Mouse (Mus musculus): ENCODE data around the gene Map4k3. TPM values are rescaled to one million over a fixed set of nuclear protein-coding genes. Genes with fewer than 3 reads are reported as not detected.
"Not testable (repeated sequence)": the region's sequence is repeated elsewhere in the genome, so short reads cannot be mapped to it uniquely, and the experiment has no call there.

The Map4k3 gene
- total RNA-seq, 2 experiments from 2014 or later: 48.7 to 57.6 TPM

- not testable (repeated sequence) for DNase-seq (ENCODE audit: low spot score in 2 of 2)
Observed at GRCm38 (mm10) chr17:80730283-80730682, 2.0 kb upstream of the Map4k3 start.

- no peak for DNase-seq (ENCODE audit: low spot score in 2 of 2)
Observed at GRCm38 (mm10) chr17:80729825-80730224, 1.5 kb upstream of the Map4k3 start.

GRCm38 (mm10) chr17:80729080-80729749, 930 bp upstream of the Map4k3 start:
- DNase-seq (ENCODE audit: low spot score in 2 of 2): no peak

GRCm38 (mm10) chr17:80727341-80727951, 839 bp downstream of the Map4k3 start:
- DNase-seq (ENCODE audit: low spot score in 2 of 2): peak; percentile 26 to 42

GRCm38 (mm10) chr17:80726821-80727220, 1.5 kb downstream of the Map4k3 start:
- no peak for DNase-seq (ENCODE audit: low spot score in 2 of 2)

- no peak for DNase-seq (ENCODE audit: low spot score in 2 of 2)
Observed at GRCm38 (mm10) chr17:80723092-80723491, 5.2 kb downstream of the Map4k3 start.

GRCm38 (mm10) chr17:80721670-80722069, 6.6 kb downstream of the Map4k3 start:
- DNase-seq (ENCODE audit: low spot score in 2 of 2): no peak

GRCm38 (mm10) chr17:80719309-80719708, 9.0 kb downstream of the Map4k3 start:
- DNase-seq (ENCODE audit: low spot score in 2 of 2): no peak

GRCm38 (mm10) chr17:80718243-80718642, 10.0 kb downstream of the Map4k3 start:
- DNase-seq (ENCODE audit: low spot score in 2 of 2): no peak

GRCm38 (mm10) chr17:80713588-80713987, 14.7 kb downstream of the Map4k3 start:
- DNase-seq (ENCODE audit: low spot score in 2 of 2): no peak

- DNase-seq (ENCODE audit: low spot score in 2 of 2): no peak
Observed at GRCm38 (mm10) chr17:80709921-80710838, 18.1 kb downstream of the Map4k3 start.

GRCm38 (mm10) chr17:80708803-80709202, 19.5 kb downstream of the Map4k3 start:
- no peak for DNase-seq (ENCODE audit: low spot score in 2 of 2)

- no peak for DNase-seq (ENCODE audit: low spot score in 2 of 2)
Observed at GRCm38 (mm10) chr17:80707176-80707575, 21.1 kb downstream of the Map4k3 start.

GRCm38 (mm10) chr17:80706608-80707007, 21.7 kb downstream of the Map4k3 start:
- DNase-seq (ENCODE audit: low spot score in 2 of 2): no peak

- DNase-seq (ENCODE audit: low spot score in 2 of 2): no peak
Observed at GRCm38 (mm10) chr17:80701687-80702086, 26.6 kb downstream of the Map4k3 start.

- DNase-seq (ENCODE audit: low spot score in 2 of 2): no peak
Observed at GRCm38 (mm10) chr17:80698930-80699329, 29.4 kb downstream of the Map4k3 start.

- DNase-seq (ENCODE audit: low spot score in 2 of 2): no peak
Observed at GRCm38 (mm10) chr17:80698191-80698901, 29.9 kb downstream of the Map4k3 start.

GRCm38 (mm10) chr17:80696956-80697355, 31.3 kb downstream of the Map4k3 start:
- no peak for DNase-seq (ENCODE audit: low spot score in 2 of 2)

- DNase-seq (ENCODE audit: low spot score in 2 of 2): no peak
Observed at GRCm38 (mm10) chr17:80696210-80696609, 32.1 kb downstream of the Map4k3 start.

- no peak for DNase-seq (ENCODE audit: low spot score in 2 of 2)
Observed at GRCm38 (mm10) chr17:80693707-80694106, 34.6 kb downstream of the Map4k3 start.

- no peak for DNase-seq (ENCODE audit: low spot score in 2 of 2)
Observed at GRCm38 (mm10) chr17:80692183-80692582, 36.1 kb downstream of the Map4k3 start.

Data from adrenal gland, postnatal 4 days (tissue).